Mouse (Mus musculus) splenic B cell, adult 2 months (primary cell): ENCODE measurements around the gene Icosl.
"Not testable (repeated sequence)": the region's sequence is repeated elsewhere in the genome, so short reads cannot be mapped to it uniquely, and the experiment has no call there.

Experiments used
- DNase-seq: peaks from one replicate; pipeline ENCODE4 v3.0.0-alpha.2; 2011; ENCODE audit warnings: low read depth, low spot score
- H3K27me3 ChIP-seq: 2 replicates; pipeline ENCODE4 v1.6.1; 2012; ENCODE audit warnings: mild to moderate bottlenecking, low read length, moderate library complexity, mixed read lengths; ENCODE audit not compliant: control insufficient read depth, poor library complexity, insufficient read depth, severe bottlenecking
- H3K36me3 ChIP-seq: 2 replicates; pipeline ENCODE4 v1.6.1; 2012; ENCODE audit warnings: mild to moderate bottlenecking, low read length, moderate library complexity, mixed read lengths; ENCODE audit not compliant: control insufficient read depth, poor library complexity, insufficient read depth, severe bottlenecking

Icosl gene

DNA sequence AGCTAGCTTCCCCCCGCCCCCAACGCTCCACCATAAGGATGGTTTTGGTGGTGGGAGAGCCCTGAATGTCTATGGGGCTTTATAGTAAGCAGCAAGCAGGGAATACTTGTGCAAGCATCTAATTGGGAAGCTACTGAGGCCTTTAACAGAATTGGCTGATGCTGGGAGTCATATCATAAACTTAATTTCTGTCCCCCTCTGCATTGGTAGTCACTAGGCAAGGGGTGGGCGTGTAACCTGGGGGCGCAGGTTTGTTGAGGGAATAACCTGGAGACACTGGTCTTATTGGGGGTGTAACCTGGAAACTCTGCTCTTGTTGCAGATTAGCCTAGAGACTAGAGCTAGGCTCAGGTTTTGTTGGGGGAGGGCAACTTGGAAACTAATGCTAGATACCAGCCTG is 50.3 kb downstream of the Icosl start:
- no peak for DNase-seq
- Histone ChIP-seq H3K36me3 (no peaks in the 10 kb centered on the region), H3K27me3 (no peaks in the 10 kb centered on the region)

DNA sequence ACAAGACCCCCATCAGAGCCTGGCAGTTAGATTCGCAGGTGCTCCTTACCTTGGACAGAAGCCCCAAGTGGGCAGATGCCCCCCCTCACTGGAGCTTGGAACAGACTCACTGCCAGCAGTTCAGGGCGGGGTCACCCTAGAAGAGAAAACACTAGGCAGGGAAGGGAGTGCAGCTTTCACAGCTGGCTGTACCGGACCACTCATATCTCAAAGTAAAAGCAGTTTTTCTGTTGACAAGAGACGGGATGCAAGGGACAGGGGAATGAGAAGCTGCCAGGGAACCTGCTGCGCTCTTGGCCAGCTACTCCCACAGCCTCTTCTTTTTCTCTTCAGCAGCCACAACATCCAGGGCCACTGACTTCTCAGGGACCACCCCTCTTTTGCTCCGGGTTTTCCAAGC is 55.0 kb downstream of the Icosl start:
- H3K36me3 ChIP-seq, DNase-seq, H3K27me3 ChIP-seq: not testable (repeated sequence)

DNA sequence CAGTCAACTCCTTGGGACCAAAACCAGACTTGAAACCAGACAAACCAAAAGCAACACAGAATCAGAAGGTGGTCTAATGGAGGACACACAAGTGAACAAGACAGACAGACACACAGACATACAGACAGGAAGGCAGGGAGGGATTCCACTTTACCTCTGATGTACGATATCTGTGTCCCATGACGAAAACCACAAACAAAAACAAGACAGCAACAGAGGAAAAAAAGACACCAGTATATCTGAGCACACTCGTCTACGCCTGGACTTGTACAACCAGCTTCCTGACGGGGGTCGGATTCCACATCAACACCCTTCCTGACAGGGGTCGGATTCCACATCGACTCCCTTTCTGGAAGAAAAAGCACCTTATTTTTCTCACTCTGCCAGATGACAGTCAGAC is 56.0 kb downstream of the Icosl start:
- not testable (repeated sequence) for H3K27me3 ChIP-seq, H3K36me3 ChIP-seq, DNase-seq

DNA sequence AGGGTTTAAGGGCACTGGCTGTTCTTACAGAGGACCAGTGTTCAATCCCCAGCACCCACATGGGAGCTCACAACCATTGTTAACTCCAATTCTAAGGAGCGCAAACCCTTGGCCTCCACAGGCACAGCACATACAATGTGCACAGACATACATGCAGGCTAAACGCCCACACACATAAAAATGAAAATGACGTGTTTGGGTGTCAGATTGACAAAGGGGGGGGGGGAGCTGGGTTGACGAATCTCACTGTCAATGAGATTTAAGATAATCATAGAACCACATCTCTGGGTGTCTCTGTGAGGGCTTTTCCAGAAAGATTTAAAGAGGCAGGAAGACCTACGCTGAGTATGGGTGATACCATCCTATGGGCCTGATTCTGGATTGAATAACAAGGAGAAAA is 57.2 kb downstream of the Icosl start:
- Histone ChIP-seq H3K36me3 (no peaks in the 10 kb centered on the region), H3K27me3 (no peaks in the 10 kb centered on the region)
- no peak for DNase-seq

DNA sequence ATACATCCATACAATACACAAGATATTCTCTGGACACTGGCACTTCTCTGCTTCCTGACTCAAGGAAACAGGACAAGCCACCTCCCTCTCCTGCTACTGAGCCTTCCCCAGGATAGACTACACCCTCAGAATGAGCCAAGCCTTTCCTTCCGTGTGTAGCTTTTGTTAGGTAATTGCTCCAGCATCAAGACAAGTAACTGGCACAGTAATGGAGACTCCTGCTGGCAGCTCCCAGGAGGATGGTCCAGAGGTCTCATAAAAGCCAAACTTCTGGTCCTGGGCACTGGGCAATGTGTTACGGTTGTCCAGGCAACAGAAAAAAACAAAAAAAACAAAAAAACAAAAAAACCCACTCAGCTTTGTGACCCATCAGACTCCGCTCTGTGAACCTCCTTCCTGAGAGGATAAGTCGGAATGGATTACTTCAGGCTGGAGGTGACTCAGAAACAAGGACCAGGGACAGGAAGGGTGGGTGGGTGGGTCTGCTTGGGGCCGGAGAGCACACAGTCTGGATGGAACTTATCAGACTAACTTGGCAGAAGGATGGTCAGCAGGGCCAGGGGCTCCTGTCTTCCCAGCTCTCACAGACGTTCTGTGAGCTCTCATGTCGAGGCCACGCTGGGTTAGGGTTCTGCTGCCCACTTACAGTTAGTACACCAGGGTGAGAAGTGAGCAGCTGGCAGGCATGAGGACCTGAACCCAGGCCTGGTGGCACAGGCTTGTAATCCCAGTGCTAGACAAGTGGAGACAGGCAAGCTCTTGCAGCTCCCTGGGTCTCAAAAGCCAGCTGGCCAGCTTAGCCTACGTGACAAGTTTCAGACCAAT is 58.2 kb downstream of the Icosl start:
- DNase-seq = no peak

DNA sequence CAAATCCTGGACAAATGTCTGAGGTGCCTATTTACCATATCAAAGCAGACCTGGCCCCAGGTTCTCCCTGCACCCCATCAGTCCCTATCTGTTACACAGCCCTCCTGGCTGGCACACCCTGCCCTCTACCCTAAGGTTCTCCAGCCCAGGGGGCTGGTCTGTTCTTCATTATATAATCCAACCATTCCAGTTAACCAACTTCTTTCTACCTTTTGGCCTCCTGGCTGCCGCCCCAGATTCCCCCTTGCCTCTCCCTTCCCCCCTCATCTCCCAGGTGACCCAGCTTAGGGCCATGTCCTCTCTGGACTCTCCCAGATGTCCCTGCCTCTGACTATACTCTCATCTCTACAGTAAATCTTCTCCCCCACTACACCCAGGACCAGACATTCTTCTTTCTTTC is 58.8 kb downstream of the Icosl start:
- no peak for DNase-seq
- Histone ChIP-seq H3K27me3 (no peaks in the 10 kb centered on the region), H3K36me3 (no peaks in the 10 kb centered on the region)

More for the DNA sequence above, 58.2 kb downstream of the Icosl start:
- H3K36me3 ChIP-seq = no peaks in the 10 kb centered on the region
- no peaks in the 10 kb centered on the region for H3K27me3 ChIP-seq

DNA sequence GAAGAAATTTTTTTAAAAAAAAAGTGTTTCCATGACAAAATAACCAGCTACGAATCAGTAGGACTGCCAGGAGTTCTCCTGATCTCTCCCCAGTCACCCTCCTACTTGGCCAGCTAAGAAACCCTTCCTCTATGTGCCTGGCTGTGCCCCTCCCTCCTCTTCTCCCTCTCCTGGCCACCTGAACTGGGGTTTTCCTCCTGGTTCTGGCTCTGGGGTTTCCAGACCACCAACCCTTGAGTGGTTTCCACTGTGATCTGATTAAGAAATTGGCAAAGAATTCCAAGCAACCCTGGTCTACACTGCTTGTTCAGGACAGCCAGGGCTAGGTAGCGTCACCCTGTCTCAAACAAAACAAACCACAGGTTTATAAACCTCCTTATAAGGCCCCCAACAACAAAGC is 59.5 kb downstream of the Icosl start:
- no peak for DNase-seq
- Histone ChIP-seq H3K36me3 (no peaks in the 10 kb centered on the region), H3K27me3 (no peaks in the 10 kb centered on the region)

DNA sequence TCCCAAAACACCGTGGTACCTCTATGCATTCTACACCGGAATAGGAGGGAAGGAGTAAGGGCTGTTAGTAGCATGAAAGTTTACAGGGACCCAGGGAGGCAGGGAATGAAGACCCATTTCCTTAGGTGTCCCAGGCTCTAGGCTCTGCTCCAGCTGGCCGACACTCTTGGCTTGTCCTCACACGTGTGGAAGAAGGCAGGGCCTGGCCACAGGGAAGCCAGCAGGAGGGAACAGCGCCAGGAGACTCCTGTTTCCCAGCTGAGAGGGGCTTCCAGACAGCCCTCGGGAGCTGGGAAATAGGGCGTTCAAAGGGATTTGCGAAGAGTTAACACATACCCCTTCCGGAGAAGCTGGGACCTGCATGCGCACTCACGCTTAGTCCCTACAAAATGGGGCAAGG is 60.3 kb downstream of the Icosl start:
- Histone ChIP-seq H3K36me3 (no peaks in the 10 kb centered on the region), H3K27me3 (no peaks in the 10 kb centered on the region)
- no peak for DNase-seq

DNA sequence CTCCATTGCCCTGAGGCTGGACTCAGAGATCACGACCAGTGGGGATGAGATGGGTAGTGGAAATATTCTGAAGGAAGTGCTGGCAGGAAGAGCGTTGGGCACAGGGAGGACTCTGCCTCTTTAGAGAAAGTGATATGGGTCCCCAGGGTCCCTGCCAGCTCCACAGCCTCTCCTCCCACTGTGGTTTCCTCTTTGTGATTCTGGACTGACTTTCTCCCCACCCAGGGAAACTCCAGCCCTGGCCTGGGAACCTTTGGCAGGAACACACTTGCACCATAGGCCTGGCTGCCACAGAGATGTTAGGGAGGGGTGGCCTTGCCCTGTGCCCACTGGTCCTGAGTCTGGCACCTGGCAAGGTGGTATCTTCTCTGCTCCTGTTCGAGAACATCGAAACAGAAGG is 60.9 kb downstream of the Icosl start:
- no peaks in the 10 kb centered on the region for H3K27me3 ChIP-seq
- H3K36me3 ChIP-seq = no peaks in the 10 kb centered on the region
- DNase-seq = no peak
